Mouse (Mus musculus): Measurements from ENCODE around the gene Treml2.
"Not testable (repeated sequence)": the region's sequence is repeated elsewhere in the genome, so short reads cannot be mapped to it uniquely, and the experiment has no call there.

The Treml2 gene

GRCm38 (mm10) chr17:48286765-48287164, 12.5 kb upstream of the Treml2 start:
- in situ Hi-C loops (cut with MboI, MseI), result loop anchor here in 1 of 2 experiments (5.0 to 25.0 kb wide), 2 partner anchors 51 to 1151 kb away; partner anchors contain the start of gene Mocs1

DNA sequence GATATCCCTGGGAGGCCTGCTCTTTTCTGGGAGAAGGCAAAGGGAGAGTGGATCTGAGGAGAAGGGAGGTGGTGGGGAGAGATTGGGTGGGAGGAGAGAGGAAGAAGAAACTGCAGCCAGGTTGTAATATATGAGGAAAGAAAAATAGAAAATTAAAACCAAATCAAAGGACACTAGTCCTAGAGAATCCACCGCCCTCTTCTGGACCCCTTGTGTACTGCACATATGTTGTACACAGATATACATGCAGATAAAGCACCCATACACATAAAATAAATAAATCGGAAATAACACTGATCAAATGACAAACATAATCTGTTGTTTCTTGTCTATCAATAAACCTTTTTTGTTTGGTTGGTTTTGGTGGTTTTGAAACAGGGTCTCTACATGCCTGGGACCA, 12.0 kb upstream of the Treml2 start:
- in situ Hi-C loops (cut with MboI, MseI), result loop anchor here in 1 of 2 experiments (5.0 to 25.0 kb wide), 2 partner anchors 50 to 1150 kb away; partner anchors contain the start of gene Mocs1

- in situ Hi-C loops (cut with MboI, MseI), result loop anchor here in 1 of 2 experiments (10.0 to 25.0 kb wide), 2 partner anchors 779 to 1144 kb away; partner anchors contain the start of gene Mocs1
Observed at GRCm38 (mm10) chr17:48293500-48294194, 5.7 kb upstream of the Treml2 start.

- in situ Hi-C loops (cut with MboI, MseI), result loop anchor here in 1 of 2 experiments (5.0 to 25.0 kb wide), 3 partner anchors 108 to 1138 kb away; partner anchors contain the start of genes Mocs1 and Nfya
Observed at GRCm38 (mm10) chr17:48299756-48300155, 458 bp downstream of the Treml2 start.

DNA sequence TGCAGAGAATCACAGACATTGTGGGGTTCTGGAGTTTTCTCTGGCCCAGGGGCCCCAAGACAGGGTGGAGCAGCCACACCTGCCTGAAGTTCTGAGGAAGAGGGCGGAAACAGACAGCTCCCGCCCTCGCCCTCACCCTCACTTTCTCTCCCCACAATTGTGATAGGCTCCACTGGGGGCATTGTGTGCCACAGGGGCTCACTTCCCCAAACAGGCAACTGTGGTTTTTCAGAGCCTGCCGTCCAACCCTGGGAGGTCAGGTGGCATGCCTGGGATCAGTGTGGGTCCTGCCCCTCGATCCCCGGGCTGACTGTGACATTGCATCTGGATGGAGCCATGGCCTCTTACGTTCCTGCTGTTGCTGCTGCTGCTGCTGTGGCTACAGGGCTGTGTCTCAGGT, 901 bp downstream of the Treml2 start:
- in situ Hi-C loops (cut with MboI, MseI), result loop anchor here in 1 of 2 experiments (5.0 kb wide), 1 partner anchor 107 kb away; the partner anchor contains the start of gene Nfya

DNA sequence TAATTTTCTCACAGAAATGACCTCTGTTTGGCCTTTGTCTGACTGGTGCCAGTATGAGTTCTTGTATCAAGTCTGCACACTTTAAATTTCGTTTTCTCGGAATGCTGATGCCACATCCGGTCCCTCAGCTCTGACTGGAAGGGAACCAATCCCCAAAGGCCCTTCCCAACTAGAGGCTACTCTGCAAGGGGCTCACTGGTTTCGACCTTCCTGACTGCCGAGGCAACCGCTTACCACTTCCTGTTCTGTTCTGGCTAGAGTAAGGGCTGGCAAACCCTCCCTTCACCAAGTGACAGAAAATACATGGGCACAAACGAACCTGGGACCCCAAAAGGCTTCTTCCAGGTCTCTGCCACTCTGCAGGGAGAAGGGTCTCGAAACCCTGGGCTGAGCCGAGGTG, 1.6 kb downstream of the Treml2 start:
- in situ Hi-C loops (cut with MboI, MseI), result loop anchor here in 1 of 2 experiments (5.0 kb wide), 1 partner anchor 106 kb away; the partner anchor contains the start of gene Nfya

- in situ Hi-C loops (cut with MboI, MseI), result loop anchor here in 1 of 2 experiments (5.0 kb wide), 1 partner anchor 106 kb away; the partner anchor contains the start of gene Nfya
Observed at GRCm38 (mm10) chr17:48301792-48302191, 2.5 kb downstream of the Treml2 start.

DNA sequence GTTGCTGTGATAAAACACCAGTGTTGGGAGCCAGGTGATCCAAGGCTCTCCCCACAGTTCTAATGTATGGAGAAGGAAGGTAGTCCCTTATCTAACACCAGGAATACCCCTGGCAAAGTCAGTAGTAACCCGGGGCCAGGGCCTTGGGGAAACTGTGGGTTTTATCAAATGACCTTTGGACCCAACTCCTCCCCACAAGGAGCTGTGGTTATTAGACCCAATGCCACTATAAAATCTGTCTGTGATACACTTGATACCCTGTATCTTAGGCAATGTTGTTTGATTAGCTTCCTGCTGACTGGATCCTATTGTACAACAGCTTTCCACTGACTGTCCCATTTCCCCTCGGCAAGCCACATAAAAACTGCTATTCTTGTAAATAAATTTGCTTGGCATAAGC, 12.8 kb downstream of the Treml2 start:
- in situ Hi-C loops (cut with MboI, MseI), result no loop called here

- in situ Hi-C loops (cut with MboI, MseI), result not testable (repeated sequence)
Observed at GRCm38 (mm10) chr17:48315905-48316579, 16.7 kb downstream of the Treml2 start, which contains the start of gene B430306N03Rik. Gene B430306N03Rik, plus strand, starts transcription at chr17:48316141.

DNA sequence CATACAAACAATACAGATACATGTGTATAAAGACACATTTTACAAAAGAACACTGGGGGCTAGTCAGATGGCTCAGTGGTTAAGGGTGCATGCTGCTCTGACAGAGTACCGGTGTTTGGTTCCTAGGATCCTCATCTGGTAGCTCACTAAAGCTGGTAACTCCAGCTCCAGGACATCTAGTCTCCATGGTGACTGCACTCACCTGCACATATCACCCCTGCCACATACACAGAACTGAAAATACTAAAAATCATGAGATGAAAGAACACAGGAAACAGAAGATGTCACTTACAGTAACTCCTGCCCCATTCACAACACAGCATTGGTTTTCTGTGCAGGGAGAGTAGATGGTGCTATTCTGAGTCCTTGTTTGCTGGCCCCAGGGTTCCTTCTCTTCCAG, 19.4 kb downstream of the Treml2 start:
- in situ Hi-C loops (cut with MboI, MseI), result no loop called here

- in situ Hi-C loops (cut with MboI, MseI), result no loop called here
Observed at GRCm38 (mm10) chr17:48321279-48321678, 22.0 kb downstream of the Treml2 start.

DNA sequence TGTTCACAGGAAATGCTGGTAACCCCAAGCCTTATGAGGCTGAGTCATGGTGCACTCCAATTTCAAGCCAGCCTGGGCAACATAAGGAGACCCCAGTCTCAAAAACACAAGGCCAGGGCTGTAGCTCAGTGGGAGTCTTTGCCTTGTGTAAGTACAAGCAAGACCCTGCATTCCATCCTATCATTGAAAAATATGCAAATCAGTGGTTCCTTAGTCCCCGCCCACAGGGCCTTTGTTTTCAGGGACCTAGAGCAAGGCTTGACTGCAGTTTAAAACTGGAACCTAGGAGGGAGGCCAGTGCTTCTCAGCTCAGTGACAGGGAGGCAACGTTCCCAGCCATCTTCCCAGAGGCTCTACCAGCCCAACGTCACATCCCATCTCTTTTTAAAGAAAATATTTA, 23.9 kb downstream of the Treml2 start:
- in situ Hi-C loops (cut with MboI, MseI), result no loop called here

- in situ Hi-C loops (cut with MboI, MseI), result no loop called here
Observed at GRCm38 (mm10) chr17:48324258-48324657, 25.0 kb downstream of the Treml2 start.

GRCm38 (mm10) chr17:48325093-48325492, 25.8 kb downstream of the Treml2 start:
- in situ Hi-C loops (cut with MboI, MseI), result no loop called here

- in situ Hi-C loops (cut with MboI, MseI), result no loop called here
Observed at GRCm38 (mm10) chr17:48325638-48326037, 26.3 kb downstream of the Treml2 start.

GRCm38 (mm10) chr17:48326656-48327055, 27.4 kb downstream of the Treml2 start:
- in situ Hi-C loops (cut with MboI, MseI), result no loop called here

- in situ Hi-C loops (cut with MboI, MseI), result no loop called here
Observed at GRCm38 (mm10) chr17:48332524-48332923, 33.2 kb downstream of the Treml2 start.

- in situ Hi-C loops (cut with MboI, MseI), result no loop called here
Observed at GRCm38 (mm10) chr17:48334186-48334585, 34.9 kb downstream of the Treml2 start.

- in situ Hi-C loops (cut with MboI, MseI), result loop anchor here (5.0 kb wide), 3 partner anchors 50 to 220 kb away; no protein-coding TSS in a partner anchor
Observed at GRCm38 (mm10) chr17:48336857-48337256, 37.6 kb downstream of the Treml2 start.

DNA sequence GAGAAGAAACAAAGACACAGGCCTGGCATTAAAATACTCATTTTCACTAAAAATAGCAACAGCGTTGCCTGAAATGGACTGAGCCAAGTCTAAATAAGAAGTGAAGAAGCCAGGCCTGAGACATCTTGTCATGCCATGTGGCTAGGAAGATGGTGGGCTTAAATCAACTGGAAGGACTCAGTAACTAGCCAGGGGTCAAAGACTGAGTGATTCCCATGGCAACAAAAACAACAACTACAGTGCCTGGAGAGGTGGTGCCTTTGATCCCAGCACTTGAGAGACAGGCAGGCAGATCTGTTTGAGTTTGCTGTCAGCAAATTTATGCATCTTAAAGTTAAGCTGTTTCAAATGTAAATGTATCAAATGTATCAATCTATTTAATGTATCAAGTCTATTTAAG, 41.0 kb downstream of the Treml2 start:
- in situ Hi-C loops (cut with MboI, MseI), result no loop called here

GRCm38 (mm10) chr17:48341947-48342346, 42.6 kb downstream of the Treml2 start:
- in situ Hi-C loops (cut with MboI, MseI), result no loop called here

DNA sequence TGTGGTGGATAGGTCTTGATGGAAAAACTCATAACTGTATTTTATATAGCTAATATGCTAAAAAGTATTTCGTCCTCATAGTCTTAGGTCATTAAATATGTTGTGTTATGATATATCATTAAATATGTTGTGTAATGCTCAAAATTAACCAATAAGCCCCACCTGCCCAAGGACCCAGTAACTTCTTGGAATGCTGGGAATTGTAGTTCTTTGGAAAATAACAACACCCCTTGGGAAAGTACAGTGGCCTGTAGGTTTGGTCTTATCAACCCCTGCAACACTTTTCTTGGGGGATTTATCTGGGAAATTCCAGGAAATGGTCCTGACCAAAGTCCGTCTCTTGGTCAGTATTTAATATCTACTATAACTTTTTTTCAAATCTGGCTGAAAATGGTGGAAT, 43.8 kb downstream of the Treml2 start:
- in situ Hi-C loops (cut with MboI, MseI), result no loop called here

All from T-helper 17 cell (primary cell).